Mouse (Mus musculus): Measurements from ENCODE around the gene Ptch2. TPM values are rescaled to one million over a fixed set of nuclear protein-coding genes. Genes with fewer than 3 reads are reported as not detected.

The Ptch2 gene
- polyA plus RNA-seq, 1 experiment = 5.7 TPM

DNA sequence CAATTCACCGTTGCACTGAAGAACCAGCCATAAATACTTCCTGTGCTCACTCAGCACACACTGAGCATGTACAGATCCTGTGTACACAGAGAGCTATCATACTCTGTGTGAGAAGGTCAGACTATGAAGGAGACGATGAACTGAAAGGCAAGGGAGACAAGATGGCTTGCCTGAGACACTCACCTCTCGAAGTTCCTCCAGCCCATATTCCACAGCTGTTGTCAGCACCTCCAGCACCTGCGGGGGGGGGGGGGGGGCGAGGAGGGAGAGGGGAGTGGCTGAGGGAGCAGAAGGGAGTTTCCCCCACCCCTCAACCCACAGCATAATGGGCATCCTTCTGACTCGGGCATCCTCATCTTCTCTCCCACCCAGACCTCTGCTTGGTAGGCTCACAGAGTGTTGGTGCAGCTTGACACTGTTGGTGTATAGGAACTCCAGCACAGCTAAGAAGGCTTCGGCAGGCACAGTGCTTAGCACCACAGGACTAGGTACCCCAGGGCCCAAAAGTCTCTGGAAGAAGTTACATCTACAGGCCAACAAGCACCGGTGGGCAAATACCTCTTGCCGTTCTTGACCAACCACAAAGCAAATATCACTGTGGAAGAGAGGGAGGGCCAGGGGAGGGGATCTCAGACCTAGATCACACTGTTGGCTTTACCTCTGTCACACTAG lies 27.8 kb downstream of the Ptch2 start:
- 0 out of 2 replicates have a peak overlapping the region, but pooled peaks have one; percentile 2 for H3K4me3 ChIP-seq (ENCODE audit: low read depth, low read length)
- no peaks in the 10 kb centered on the region for H3K27me3 ChIP-seq (ENCODE audit: control insufficient read depth, insufficient read depth, low read length, poor library complexity, severe bottlenecking)
- 0 out of 2 replicates have a peak, but pooled peaks cover under 1% of the 10 kb centered on the region for H3K36me3 ChIP-seq (ENCODE audit: control insufficient read depth, insufficient read depth, low read length, poor library complexity, severe bottlenecking)
- H3K4me1 ChIP-seq (ENCODE audit: control insufficient read depth, insufficient read depth, low read length) = peaks cover 2% of the 10 kb centered on the region
- H3K9me3 ChIP-seq (replicated peaks; ENCODE audit: control insufficient read depth, insufficient read depth, low read length, poor library complexity, severe bottlenecking) = no peaks in the 10 kb centered on the region
- H3K27ac ChIP-seq (ENCODE audit: insufficient read depth, low read length) = no peak overlapping the region; the same call in 1 of the 2 replicates
- no peak for TF ChIP-seq CTCF (IDR thresholded peaks at IDR 0.05; ENCODE audit: low read depth, low read length)
- no peak for TF ChIP-seq POLR2A (IDR thresholded peaks at IDR 0.05; ENCODE audit: insufficient read depth, low read length)
- TF ChIP-seq EP300 (IDR thresholded peaks at IDR 0.05; ENCODE audit: insufficient read depth, low read depth, low read length) = no peak
- peak overlapping the region; percentile 93; the same call in 1 of the 2 replicates for H3K9ac ChIP-seq (ENCODE audit: low read depth, poor library complexity, severe bottlenecking)

DNA sequence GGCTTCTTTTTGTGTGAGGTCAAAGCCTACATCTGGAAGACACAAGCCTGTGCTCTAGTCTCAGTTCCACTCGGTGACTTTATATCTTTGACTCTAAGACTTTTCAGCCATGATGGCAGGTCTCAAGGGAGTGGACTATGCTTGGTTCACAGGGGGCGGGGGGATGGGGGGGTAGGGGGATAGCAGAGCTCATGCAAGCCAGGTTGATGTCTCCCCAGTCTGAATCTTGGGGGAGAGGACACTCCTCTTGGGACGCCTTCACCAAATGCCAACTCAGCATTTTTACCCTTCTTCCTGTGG lies 28.3 kb downstream of the Ptch2 start:
- Histone ChIP-seq H3K27me3 (ENCODE audit: control insufficient read depth, insufficient read depth, low read length, poor library complexity, severe bottlenecking) (no peaks in the 10 kb centered on the region), H3K4me1 (ENCODE audit: control insufficient read depth, insufficient read depth, low read length) (peaks cover 4% of the 10 kb centered on the region), H3K36me3 (ENCODE audit: control insufficient read depth, insufficient read depth, low read length, poor library complexity, severe bottlenecking) (no peaks in the 10 kb centered on the region; the same call in 1 of the 2 replicates), H3K9me3 (replicated peaks; ENCODE audit: control insufficient read depth, insufficient read depth, low read length, poor library complexity, severe bottlenecking) (no peaks in the 10 kb centered on the region), H3K27ac (ENCODE audit: insufficient read depth, low read length) (peak overlapping the region; percentile 95), H3K4me3 (ENCODE audit: low read depth, low read length) (peak overlapping the region; percentile 81), H3K9ac (ENCODE audit: low read depth, poor library complexity, severe bottlenecking) (peak overlapping the region; percentile 93)
- TF ChIP-seq POLR2A (IDR thresholded peaks at IDR 0.05; ENCODE audit: insufficient read depth, low read length) (no peak), CTCF (IDR thresholded peaks at IDR 0.05; ENCODE audit: low read depth, low read length) (no peak), EP300 (IDR thresholded peaks at IDR 0.05; ENCODE audit: insufficient read depth, low read depth, low read length) (no peak)

DNA sequence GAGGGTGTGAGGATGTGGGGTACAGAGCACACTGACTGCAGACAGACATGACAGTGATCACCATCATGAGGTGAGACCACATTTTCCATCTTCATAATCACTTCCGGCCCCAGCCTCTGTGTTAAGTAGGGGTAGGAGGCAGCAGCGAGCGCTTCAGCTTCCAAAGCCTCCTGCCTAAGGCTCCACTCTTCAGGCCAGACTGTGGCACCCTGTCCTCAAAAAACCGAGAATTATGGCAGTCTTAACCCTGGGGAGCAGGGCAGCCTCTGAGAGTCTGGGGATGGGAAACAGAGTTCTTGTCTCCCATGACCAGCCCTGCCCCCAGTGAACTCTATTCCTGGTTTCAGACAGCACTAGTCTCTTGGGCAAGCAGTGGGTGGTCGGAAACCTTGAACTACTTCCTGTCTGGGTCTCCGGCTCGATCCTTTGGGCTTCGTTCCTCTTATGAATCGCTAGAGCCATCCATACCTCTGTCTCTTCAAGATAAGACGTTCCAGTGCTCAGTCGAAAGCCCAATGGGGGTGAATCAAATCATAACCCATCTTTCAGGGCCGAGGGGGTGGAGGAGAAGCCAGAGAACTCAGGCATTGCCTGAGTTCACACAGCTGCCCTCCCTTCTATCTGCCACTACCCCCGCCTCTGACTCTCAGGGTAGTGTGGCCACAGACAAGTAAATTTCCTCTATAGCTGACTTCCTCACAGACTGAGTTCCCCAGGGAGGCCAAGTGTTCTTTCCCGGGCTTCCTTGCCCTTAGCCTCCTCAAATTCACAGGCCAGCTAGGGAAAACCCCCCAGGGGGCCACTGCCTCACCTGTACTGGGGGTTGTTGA lies 28.9 kb downstream of the Ptch2 start:
- peak overlapping the region; percentile 81 for H3K4me3 ChIP-seq (ENCODE audit: low read depth, low read length)
- H3K36me3 ChIP-seq (ENCODE audit: control insufficient read depth, insufficient read depth, low read length, poor library complexity, severe bottlenecking) = no peaks in the 10 kb centered on the region; the same call in 1 of the 2 replicates
- peaks cover 4% of the 10 kb centered on the region for H3K4me1 ChIP-seq (ENCODE audit: control insufficient read depth, insufficient read depth, low read length)
- H3K9ac ChIP-seq (ENCODE audit: low read depth, poor library complexity, severe bottlenecking) = peak overlapping the region; percentile 93
- no peak for TF ChIP-seq CTCF (IDR thresholded peaks at IDR 0.05; ENCODE audit: low read depth, low read length)
- no peak for TF ChIP-seq POLR2A (IDR thresholded peaks at IDR 0.05; ENCODE audit: insufficient read depth, low read length)
- no peak for TF ChIP-seq EP300 (IDR thresholded peaks at IDR 0.05; ENCODE audit: insufficient read depth, low read depth, low read length)
- peak overlapping the region; percentile 95 for H3K27ac ChIP-seq (ENCODE audit: insufficient read depth, low read length)
- no peaks in the 10 kb centered on the region for H3K9me3 ChIP-seq (replicated peaks; ENCODE audit: control insufficient read depth, insufficient read depth, low read length, poor library complexity, severe bottlenecking)
- no peaks in the 10 kb centered on the region for H3K27me3 ChIP-seq (ENCODE audit: control insufficient read depth, insufficient read depth, low read length, poor library complexity, severe bottlenecking)

DNA sequence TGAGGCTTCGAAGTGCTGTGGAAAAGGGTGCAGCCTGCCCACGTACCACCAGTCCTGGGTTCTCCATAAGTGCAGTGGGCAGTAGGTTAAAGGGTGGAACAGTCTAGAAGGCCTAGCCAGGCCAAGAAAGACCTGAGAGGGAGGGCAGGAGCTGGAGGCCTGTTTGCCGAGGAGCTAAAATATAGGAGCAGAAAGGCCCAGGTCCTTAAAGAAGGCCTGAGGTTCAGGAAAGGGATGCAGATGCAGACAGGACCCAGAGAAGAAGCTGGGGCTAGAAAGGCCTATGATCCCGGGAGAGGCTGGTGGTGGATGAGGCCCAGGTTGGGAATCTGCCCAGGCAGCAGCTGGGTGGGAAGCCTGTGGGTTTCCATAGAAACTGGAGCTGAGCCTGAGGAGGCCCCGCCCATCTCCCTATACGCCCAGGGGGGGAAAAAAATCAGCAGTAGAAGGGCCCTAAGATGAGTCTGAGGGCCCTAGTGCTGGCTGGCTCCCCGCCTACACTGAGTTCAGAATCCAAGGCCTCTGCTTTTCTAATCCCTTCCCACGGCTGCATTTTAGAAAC lies 29.6 kb downstream of the Ptch2 start, which contains the start of gene Btbd19:
Gene Btbd19, minus strand, starts transcription at position 378 of the 562 bp plus-strand sequence.
- H3K4me1 ChIP-seq (ENCODE audit: control insufficient read depth, insufficient read depth, low read length) = peaks cover 9% of the 10 kb centered on the region
- peak within 1 kb of the TSS; percentile 95 for H3K27ac ChIP-seq (ENCODE audit: insufficient read depth, low read length)
- no peaks in the 10 kb centered on the region for H3K9me3 ChIP-seq (replicated peaks; ENCODE audit: control insufficient read depth, insufficient read depth, low read length, poor library complexity, severe bottlenecking)
- H3K9ac ChIP-seq (ENCODE audit: low read depth, poor library complexity, severe bottlenecking) = peak within 1 kb of the TSS; percentile 93
- peak within 1 kb of the TSS; percentile 81 for H3K4me3 ChIP-seq (ENCODE audit: low read depth, low read length)
- no peaks in the 10 kb centered on the region for H3K27me3 ChIP-seq (ENCODE audit: control insufficient read depth, insufficient read depth, low read length, poor library complexity, severe bottlenecking)
- no peaks in the 10 kb centered on the region; the same call in 1 of the 2 replicates for H3K36me3 ChIP-seq (ENCODE audit: control insufficient read depth, insufficient read depth, low read length, poor library complexity, severe bottlenecking)
- TF ChIP-seq POLR2A (IDR thresholded peaks at IDR 0.05; ENCODE audit: insufficient read depth, low read length) (peak; percentile 23), EP300 (IDR thresholded peaks at IDR 0.05; ENCODE audit: insufficient read depth, low read depth, low read length) (no peak)

DNA sequence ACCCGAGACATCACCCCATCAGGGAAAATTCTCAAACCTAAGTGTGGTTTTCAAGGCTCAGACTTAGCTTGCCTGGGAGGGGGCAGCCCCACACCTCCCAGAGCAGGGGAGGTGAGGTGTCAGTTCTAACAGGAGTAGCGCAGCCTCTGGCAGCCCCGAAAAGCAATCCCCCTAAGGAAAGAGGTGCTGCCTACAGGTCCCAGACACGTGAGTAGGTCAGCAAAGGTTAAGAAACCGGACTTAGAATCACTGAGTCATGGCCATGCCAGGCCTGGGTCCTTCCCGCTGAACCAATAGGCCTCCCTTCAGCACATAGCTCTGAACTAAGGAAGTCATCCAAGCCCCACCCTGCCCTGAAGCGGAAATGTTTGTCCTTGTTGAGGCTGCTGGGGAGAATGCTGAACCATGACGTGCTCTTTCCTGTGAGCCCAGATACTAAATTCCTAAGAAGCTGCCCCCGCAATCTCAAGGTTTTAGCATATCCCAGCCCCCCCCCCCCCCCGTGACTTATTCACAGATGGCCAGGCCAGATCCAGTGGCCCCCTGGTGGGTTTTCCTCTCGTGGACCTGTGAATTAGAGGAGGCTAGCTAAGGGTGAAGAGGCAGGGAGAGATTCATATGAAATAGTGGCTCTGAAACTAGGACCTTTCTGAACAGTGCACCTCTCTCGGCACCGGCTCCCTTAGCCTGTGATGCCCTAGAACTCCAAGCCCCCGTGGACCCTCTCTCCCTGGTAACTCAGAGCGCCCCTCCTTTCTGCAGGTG lies 30.2 kb downstream of the Ptch2 start:
- no peaks in the 10 kb centered on the region for H3K27me3 ChIP-seq (ENCODE audit: control insufficient read depth, insufficient read depth, low read length, poor library complexity, severe bottlenecking)
- H3K9ac ChIP-seq (ENCODE audit: low read depth, poor library complexity, severe bottlenecking) = peak overlapping the region; percentile 93
- peak overlapping the region; percentile 95 for H3K27ac ChIP-seq (ENCODE audit: insufficient read depth, low read length)
- H3K4me3 ChIP-seq (ENCODE audit: low read depth, low read length) = no peak overlapping the region
- TF ChIP-seq EP300 (IDR thresholded peaks at IDR 0.05; ENCODE audit: insufficient read depth, low read depth, low read length) (peak; percentile 90), POLR2A (IDR thresholded peaks at IDR 0.05; ENCODE audit: insufficient read depth, low read length) (no peak)
- no peaks in the 10 kb centered on the region for H3K9me3 ChIP-seq (replicated peaks; ENCODE audit: control insufficient read depth, insufficient read depth, low read length, poor library complexity, severe bottlenecking)
- peaks cover 10% of the 10 kb centered on the region for H3K4me1 ChIP-seq (ENCODE audit: control insufficient read depth, insufficient read depth, low read length)
- no peaks in the 10 kb centered on the region; the same call in 1 of the 2 replicates for H3K36me3 ChIP-seq (ENCODE audit: control insufficient read depth, insufficient read depth, low read length, poor library complexity, severe bottlenecking)

All from ES-Bruce4 (cell line).